In genomic region chr7:111024912-111025311, GRCm38 (mm10) we compare ENCODE assay signal across 29 mouse cellular contexts. TPM values are rescaled to one million over a fixed set of nuclear protein-coding genes. Genes with fewer than 3 reads are reported as not detected.
A peak's percentile ranks its signal among the peaks of the same experiment; 100 is the strongest.
DNase-seq lines count a peak whose midpoint lies in the region; ATAC-seq lines count a peak whose summit lies in the region.
"Had no signal": no experiment of that assay in that cellular context is flagged by ENCODE, and none has a peak within 500 bp of the region (broad histone marks: within the 10 kb centered on the region; RNA-seq: fewer than 3 reads in every experiment).

No protein-coding gene starts in this region.

- 61% methylated on average over 4 of the region's 4 CpGs for WGBS in hindbrain, embryonic 10.5 days
- WGBS in hindbrain, embryonic 11.5 days, result 66% methylated on average over 4 of the region's 4 CpGs
- WGBS in liver, embryonic 12.5 days (ENCODE audit: insufficient replicate concordance), result 38% methylated on average over 4 of the region's 4 CpGs

- no peak overlapping the region for H3K4me3 ChIP-seq in hindbrain, embryonic 10.5 days
- no peak overlapping the region for H3K4me3 ChIP-seq in hindbrain, embryonic 11.5 days (ENCODE audit: low read depth, low read length)
- peak overlapping the region; percentile 15 for H3K4me3 ChIP-seq in megakaryocyte, embryonic 14.5 days (replicated peaks)
- H3K4me3 ChIP-seq in liver, embryonic 12.5 days, result no peak overlapping the region
- H3K4me3 ChIP-seq: embryonic facial prominence, embryonic 12.5 days; heart, adult 2 months; heart, embryonic 13.5 days; hindbrain, embryonic 12.5 days; intestine, embryonic 15.5 days; left cerebral cortex, adult 2 months; limb, embryonic 12.5 days; midbrain, embryonic 10.5 days; midbrain, embryonic 15.5 days; neural tube, embryonic 15.5 days had no signal

- H3K9me3 ChIP-seq in hindbrain, embryonic 10.5 days, result no peaks in the 10 kb centered on the region
- no peaks in the 10 kb centered on the region for H3K9me3 ChIP-seq in hindbrain, embryonic 11.5 days (ENCODE audit: control insufficient read depth, low read length)
- H3K9me3 ChIP-seq in megakaryocyte, embryonic 14.5 days, result no peaks in the 10 kb centered on the region
- no peaks in the 10 kb centered on the region for H3K9me3 ChIP-seq in liver, embryonic 12.5 days (replicated peaks)
- H3K9me3 ChIP-seq: embryonic facial prominence, embryonic 12.5 days; heart, embryonic 13.5 days; hindbrain, embryonic 12.5 days; intestine, embryonic 15.5 days; limb, embryonic 12.5 days; midbrain, embryonic 10.5 days; midbrain, embryonic 15.5 days; neural tube, embryonic 15.5 days had no signal

- DNase-seq in hindbrain, embryonic 10.5 days (ENCODE audit: low spot score), result no peak
- DNase-seq in hindbrain, embryonic 11.5 days (ENCODE audit: low spot score), result no peak
- DNase-seq in yolk sac, embryonic 10.5 days (ENCODE audit: low spot score), result peak; percentile 73
- no peak for DNase-seq in cerebellum, postnatal 14 days
- DNase-seq in heart, postnatal 4 days, result no peak
- DNase-seq: cerebellum, adult 11 months; cerebellum, adult 9-10 months; gastrocnemius, postnatal 25 days; heart, postnatal 10 days; right cerebral cortex, adult 18-20 months; right cerebral cortex, postnatal 4 days had no signal

- H3K36me3 ChIP-seq in hindbrain, embryonic 10.5 days, result no peaks in the 10 kb centered on the region
- no peaks in the 10 kb centered on the region for H3K36me3 ChIP-seq in hindbrain, embryonic 11.5 days (ENCODE audit: control insufficient read depth, insufficient read depth, low read length)
- peaks cover under 1% of the 10 kb centered on the region for H3K36me3 ChIP-seq in megakaryocyte, embryonic 14.5 days (replicated peaks; ENCODE audit: low read length)
- no peaks in the 10 kb centered on the region for H3K36me3 ChIP-seq in liver, embryonic 12.5 days
- H3K36me3 ChIP-seq: embryonic facial prominence, embryonic 12.5 days; heart, embryonic 13.5 days; hindbrain, embryonic 12.5 days; intestine, embryonic 15.5 days; limb, embryonic 12.5 days; midbrain, embryonic 10.5 days; midbrain, embryonic 15.5 days; neural tube, embryonic 15.5 days had no signal

- no peak overlapping the region for H3K4me2 ChIP-seq in hindbrain, embryonic 11.5 days (replicated peaks; ENCODE audit: low read depth, low read length)
- H3K4me2 ChIP-seq in liver, embryonic 12.5 days, result no peak overlapping the region
- H3K4me2 ChIP-seq: embryonic facial prominence, embryonic 12.5 days; hindbrain, embryonic 12.5 days; limb, embryonic 12.5 days; midbrain, embryonic 15.5 days; neural tube, embryonic 15.5 days had no signal

- H3K4me1 ChIP-seq in hindbrain, embryonic 10.5 days (replicated peaks), result peaks cover 25% of the 10 kb centered on the region
- H3K4me1 ChIP-seq in hindbrain, embryonic 11.5 days (replicated peaks; ENCODE audit: control insufficient read depth, insufficient read depth, low read length), result no peaks in the 10 kb centered on the region
- H3K4me1 ChIP-seq in megakaryocyte, embryonic 14.5 days, result peaks cover 54% of the 10 kb centered on the region
- H3K4me1 ChIP-seq in liver, embryonic 12.5 days, result peaks cover 42% of the 10 kb centered on the region

- no peak for ATAC-seq in hindbrain, embryonic 11.5 days (ENCODE audit: low FRiP score)
- ATAC-seq in megakaryocyte, adult 5-6 weeks (ENCODE audit: poor library complexity, severe bottlenecking), result no peak
- no peak for ATAC-seq in liver, embryonic 12.5 days
- ATAC-seq: forebrain, embryonic 14.5 days; hindbrain, postnatal 0 days; lung, postnatal 0 days; midbrain, embryonic 15.5 days had no signal

- H3K9ac ChIP-seq in hindbrain, embryonic 11.5 days (ENCODE audit: low read depth, low read length), result no peak overlapping the region
- H3K9ac ChIP-seq in liver, embryonic 12.5 days, result no peak overlapping the region
- H3K9ac ChIP-seq: embryonic facial prominence, embryonic 12.5 days; hindbrain, embryonic 12.5 days; intestine, embryonic 15.5 days; limb, embryonic 12.5 days; liver, embryonic 14.5 days; midbrain, embryonic 15.5 days; neural tube, embryonic 15.5 days had no signal

- H3K27me3 ChIP-seq in hindbrain, embryonic 10.5 days (ENCODE audit: insufficient read depth, poor library complexity, severe bottlenecking), result no peaks in the 10 kb centered on the region
- H3K27me3 ChIP-seq in hindbrain, embryonic 11.5 days (ENCODE audit: control insufficient read depth, insufficient read depth, low read length), result no peaks in the 10 kb centered on the region
- no peaks in the 10 kb centered on the region for H3K27me3 ChIP-seq in megakaryocyte, embryonic 14.5 days (replicated peaks)
- H3K27me3 ChIP-seq in liver, embryonic 12.5 days (replicated peaks), result no peaks in the 10 kb centered on the region
- H3K27me3 ChIP-seq: embryonic facial prominence, embryonic 12.5 days; heart, embryonic 13.5 days; hindbrain, embryonic 12.5 days; intestine, embryonic 15.5 days; limb, embryonic 12.5 days; midbrain, embryonic 15.5 days; neural tube, embryonic 15.5 days had no signal

- peak overlapping the region; percentile 79 for H3K27ac ChIP-seq in hindbrain, embryonic 10.5 days
- H3K27ac ChIP-seq in hindbrain, embryonic 11.5 days (ENCODE audit: low read depth, low read length), result no peak overlapping the region
- H3K27ac ChIP-seq in liver, embryonic 12.5 days, result peak overlapping the region; percentile 72; the same call in 1 of the 2 replicates
- H3K27ac ChIP-seq: embryonic facial prominence, embryonic 12.5 days; heart, adult 2 months; heart, embryonic 13.5 days; left cerebral cortex, adult 2 months; macrophage; midbrain, embryonic 15.5 days had no signal

RNA-seq across cellular contexts. Expression of gene Ctr9, which starts 3.8 kb away (rescaled TPM):
- 71.1 and 77.3 TPM in 2 replicates for polyA plus RNA-seq in hindbrain, embryonic 10.5 days (2016; fragmentation: Nextera tagmentation; extraction: Ambion mirVana)
- polyA plus RNA-seq in hindbrain, embryonic 11.5 days (2014; fragmentation: Nextera tagmentation; extraction: Ambion mirVana), result 79.3 and 91.2 TPM in 2 replicates
- 1.0 and 10.6 TPM in 2 replicates for polyA plus RNA-seq in megakaryocyte, embryonic 14.5 days (2012; ENCODE audit: insufficient read depth, low replicate concordance)
- 14.7 and 33.9 TPM in 2 replicates for total RNA-seq in megakaryocyte, adult 5-6 weeks (2015)
- total RNA-seq in megakaryocyte, adult 5-6 weeks (2017), result 47.0 and 48.3 TPM in 2 replicates
- 40.3 and 40.5 TPM in 2 replicates for polyA plus RNA-seq in liver, embryonic 12.5 days (2016; fragmentation: Nextera tagmentation; extraction: Ambion mirVana)
- total RNA-seq in heart, postnatal 4 days (2021), result 10 to 100 TPM; 29.1 to 32.2 TPM

RNA-seq across cellular contexts. Expression of gene Mrvi1, which starts 42.7 kb away (rescaled TPM):
- 0.93 and 1.3 TPM in 2 replicates for polyA plus RNA-seq in hindbrain, embryonic 10.5 days (2016; fragmentation: Nextera tagmentation; extraction: Ambion mirVana)
- 1.4 and 1.7 TPM in 2 replicates for polyA plus RNA-seq in hindbrain, embryonic 11.5 days (2014; fragmentation: Nextera tagmentation; extraction: Ambion mirVana)
- polyA plus RNA-seq in megakaryocyte, embryonic 14.5 days (2012; ENCODE audit: insufficient read depth, low replicate concordance), result 142 and 149 TPM in 2 replicates
- total RNA-seq in megakaryocyte, adult 5-6 weeks (2015), result 0.02 and 0.32 TPM in 2 replicates
- total RNA-seq in megakaryocyte, adult 5-6 weeks (2017), result 0.04 TPM in 1 of 2 replicates, not detected in the other
- polyA plus RNA-seq in liver, embryonic 12.5 days (2016; fragmentation: Nextera tagmentation; extraction: Ambion mirVana), result 14.7 and 14.9 TPM in 2 replicates
- total RNA-seq in heart, postnatal 4 days (2021), result 10 to 100 TPM; 10.4 to 13.2 TPM

RNA-seq across cellular contexts. Expression of gene Eif4g2, which starts 57.9 kb away (rescaled TPM):
- 1,372 and 1,373 TPM in 2 replicates for polyA plus RNA-seq in hindbrain, embryonic 10.5 days (2016; fragmentation: Nextera tagmentation; extraction: Ambion mirVana)
- polyA plus RNA-seq in hindbrain, embryonic 11.5 days (2014; fragmentation: Nextera tagmentation; extraction: Ambion mirVana), result 1,716 and 2,020 TPM in 2 replicates
- 352 and 517 TPM in 2 replicates for polyA plus RNA-seq in megakaryocyte, embryonic 14.5 days (2012; ENCODE audit: insufficient read depth, low replicate concordance)
- 804 and 868 TPM in 2 replicates for total RNA-seq in megakaryocyte, adult 5-6 weeks (2015)
- 448 and 663 TPM in 2 replicates for total RNA-seq in megakaryocyte, adult 5-6 weeks (2017)
- 687 and 693 TPM in 2 replicates for polyA plus RNA-seq in liver, embryonic 12.5 days (2016; fragmentation: Nextera tagmentation; extraction: Ambion mirVana)
- total RNA-seq in heart, postnatal 4 days (2021), result 1,000 to 10,000 TPM in 1 of 2 experiments, 100 to 1,000 TPM in 1; 990 to 1,046 TPM
